ENCODE assay signal across 23 mouse cellular contexts in genomic region chr5:53264061-53264460, GRCm38 (mm10). TPM values are rescaled to one million over a fixed set of nuclear protein-coding genes. Genes with fewer than 3 reads are reported as not detected.
DNase-seq lines count a peak whose midpoint lies in the region; TF ChIP-seq lines count a peak whose summit lies in the region.
"Had no signal": no experiment of that assay in that cellular context is flagged by ENCODE, and none has a peak within 500 bp of the region (broad histone marks: within the 10 kb centered on the region; RNA-seq: fewer than 3 reads in every experiment).

No protein-coding gene starts in this region.

- H3K4me3 ChIP-seq in gastrocnemius, adult 2 months = no peak overlapping the region
- H3K4me3 ChIP-seq: embryonic facial prominence, embryonic 10.5 days; embryonic facial prominence, embryonic 13.5 days; erythroblast, embryonic 14.5 days; forebrain, embryonic 12.5 days; forebrain, embryonic 15.5 days; hindbrain, embryonic 10.5 days; hindbrain, embryonic 13.5 days; intestine, embryonic 15.5 days had no signal

- TF ChIP-seq CTCF in gastrocnemius, adult 2 months (IDR thresholded peaks at IDR 0.05) = no peak

- H3K27ac ChIP-seq in gastrocnemius, adult 2 months = peak overlapping the region; percentile 97
- H3K27ac ChIP-seq: embryonic facial prominence, embryonic 10.5 days; embryonic facial prominence, embryonic 13.5 days; forebrain, embryonic 12.5 days; forebrain, embryonic 15.5 days; hindbrain, embryonic 10.5 days; hindbrain, embryonic 13.5 days; intestine, embryonic 15.5 days had no signal

- intact Hi-C loops in gastrocnemius, adult 2 months (cut with DNase I) = loop anchor here (5.0 to 10.0 kb wide), 2 partner anchors 92 to 119 kb away; no protein-coding TSS in a partner anchor

- peak; percentile 65 to 78 for DNase-seq in adrenal gland, adult (ENCODE audit: inconsistent age in 2 of 2, low spot score in 1 of 2)
- no peak for DNase-seq in adrenal gland, postnatal 4 days (ENCODE audit: low spot score in 2 of 2)
- DNase-seq in gastrocnemius, adult 2 months = no peak
- DNase-seq in gastrocnemius, postnatal 10 days = no peak
- DNase-seq in adrenal gland, postnatal 10 days = peak; percentile 40
- no peak for DNase-seq in left cerebral cortex, adult 8-10 months (ENCODE audit: low spot score in 2 of 2)
- DNase-seq: cerebellum, adult 11-12 months; cerebellum, adult 8-10 months; cerebellum, postnatal 10 days; cerebellum, postnatal 36 days; embryo, embryonic 11 days; gastrocnemius, postnatal 14 days; heart, adult 11 months; heart, postnatal 36 days; kidney, adult 11 months had no signal

RNA-seq across cellular contexts. Expression of gene Smim20, which starts 2.8 kb away (rescaled TPM):
- total RNA-seq in adrenal gland, postnatal 4 days (2021) = 10 to 100 TPM; 66.2 to 71.2 TPM
- total RNA-seq in gastrocnemius, adult 2 months (2021) = 10 to 100 TPM; 55.5 to 67.5 TPM
- total RNA-seq in gastrocnemius, postnatal 10 days (2021) = 100 to 1,000 TPM in 1 of 2 experiments, 10 to 100 TPM in 1; 94.9 to 103 TPM
- total RNA-seq in adrenal gland, postnatal 10 days (2021) = 10 to 100 TPM; 63.1 to 83.1 TPM
- 10 to 100 TPM; 38.0 to 43.3 (median 40.1) TPM for total RNA-seq in left cerebral cortex, adult 8-10 months (2022)

RNA-seq across cellular contexts. Expression of gene Sel1l3, which starts 50.3 kb away (rescaled TPM):
- 1 to 10 TPM; 7.0 to 8.0 TPM for total RNA-seq in adrenal gland, postnatal 4 days (2021)
- total RNA-seq in gastrocnemius, adult 2 months (2021) = 10 to 100 TPM; 59.8 to 69.4 TPM
- 10 to 100 TPM; 92.0 to 94.9 TPM for total RNA-seq in gastrocnemius, postnatal 10 days (2021)
- 10 to 100 TPM in 1 of 2 experiments, 1 to 10 TPM in 1; 5.1 to 11.2 TPM for total RNA-seq in adrenal gland, postnatal 10 days (2021)
- 10 to 100 TPM; 55.6 to 65.4 (median 56.4) TPM for total RNA-seq in left cerebral cortex, adult 8-10 months (2022)

Comparison
In these comparisons a context has a peak if more than half of its experiments do, and no peak if none do; other contexts are left out.
1. DNase-seq: peak in adrenal gland, adult (2 of 2) and adrenal gland, postnatal 10 days (single experiment); none in adrenal gland, postnatal 4 days (0 of 2), gastrocnemius, adult 2 months (single experiment), gastrocnemius, postnatal 10 days (single experiment) and left cerebral cortex, adult 8-10 months (0 of 2).
2. RNA of gene Sel1l3, which starts 50.3 kb away (total RNA-seq): 92.0 to 94.9 TPM in gastrocnemius, postnatal 10 days, 59.8 to 69.4 TPM in gastrocnemius, adult 2 months and 55.6 to 65.4 TPM in left cerebral cortex, adult 8-10 months; 5.1 to 11.2 TPM in adrenal gland, postnatal 10 days and 7.0 to 8.0 TPM in adrenal gland, postnatal 4 days; every median in the first group is over 4 times any median in the second.